Mouse (Mus musculus): ENCODE measurements around the gene Parp16. TPM values are rescaled to one million over a fixed set of nuclear protein-coding genes. Genes with fewer than 3 reads are reported as not detected.
A peak's percentile ranks its signal among the peaks of the same experiment; 100 is the strongest.

Parp16 gene
- total RNA-seq, 2 experiments from 2014 or later: 3.7 to 4.6 TPM

DNA sequence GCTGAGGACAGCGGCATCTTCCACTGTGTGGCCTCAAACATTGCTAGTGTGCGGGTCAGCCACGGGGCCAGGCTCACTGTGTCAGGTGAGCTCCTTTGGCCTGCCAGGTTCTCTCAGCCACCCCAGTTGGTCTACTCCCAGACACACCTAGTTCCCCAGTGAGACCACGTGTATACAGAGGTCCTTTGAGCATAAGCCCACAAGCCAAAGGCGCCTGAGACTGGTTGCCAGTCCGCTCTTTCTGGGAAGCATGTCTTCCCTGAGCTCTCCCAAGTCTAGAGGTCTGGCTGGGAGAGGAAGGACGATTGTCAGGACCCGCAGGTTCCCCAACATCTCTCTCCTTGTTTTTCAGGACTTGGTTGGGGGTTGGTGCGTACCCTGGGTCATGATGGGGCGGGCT is 17.2 kb upstream of the Parp16 start:
- no peak for DNase-seq (ENCODE audit: extremely low spot score in 1 of 2, low spot score in 1 of 2)

GRCm38 (mm10) chr9:65178336-65179213 is 16.6 kb upstream of the Parp16 start:
- no peak for DNase-seq (ENCODE audit: extremely low spot score in 1 of 2, low spot score in 1 of 2)

- DNase-seq (ENCODE audit: extremely low spot score in 1 of 2, low spot score in 1 of 2): no peak
These were observed 15.1 kb upstream of the Parp16 start for GRCm38 (mm10) chr9:65179817-65180624.

- DNase-seq (ENCODE audit: extremely low spot score in 1 of 2, low spot score in 1 of 2): peak; percentile 76 to 87
These were observed 6.6 kb upstream of the Parp16 start for GRCm38 (mm10) chr9:65188599-65188998.

DNA sequence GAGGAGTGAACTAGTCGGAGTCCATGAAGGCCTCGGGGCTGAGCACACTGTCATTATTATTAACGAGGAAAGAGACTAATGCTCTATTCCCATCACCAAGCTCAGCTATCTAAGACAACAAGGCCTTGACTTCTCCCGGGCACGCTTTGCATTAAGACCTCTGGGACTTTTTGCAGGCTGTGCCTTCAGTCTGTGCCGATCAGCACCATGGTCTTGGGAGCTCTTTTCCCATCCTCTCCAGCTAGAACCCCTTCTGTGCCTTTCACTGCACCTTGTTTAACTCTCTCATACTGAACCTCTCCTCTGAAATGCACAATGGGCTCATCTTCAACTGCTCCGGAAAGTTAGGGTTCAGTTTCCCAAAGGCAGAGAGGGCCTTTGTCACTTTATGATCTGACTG is 4.8 kb upstream of the Parp16 start:
- DNase-seq (ENCODE audit: extremely low spot score in 1 of 2, low spot score in 1 of 2): no peak

- DNase-seq (ENCODE audit: extremely low spot score in 1 of 2, low spot score in 1 of 2): no peak
These were observed 3.8 kb upstream of the Parp16 start for GRCm38 (mm10) chr9:65191389-65191754.

GRCm38 (mm10) chr9:65191755-65192469 is 3.2 kb upstream of the Parp16 start:
- DNase-seq (ENCODE audit: extremely low spot score in 1 of 2, low spot score in 1 of 2): no peak

GRCm38 (mm10) chr9:65193214-65193613 is 1.9 kb upstream of the Parp16 start:
- no peak for DNase-seq (ENCODE audit: extremely low spot score in 1 of 2, low spot score in 1 of 2)

GRCm38 (mm10) chr9:65195621-65195981 is 448 bp downstream of the Parp16 start:
- no peak for DNase-seq (ENCODE audit: extremely low spot score in 1 of 2, low spot score in 1 of 2)

DNA sequence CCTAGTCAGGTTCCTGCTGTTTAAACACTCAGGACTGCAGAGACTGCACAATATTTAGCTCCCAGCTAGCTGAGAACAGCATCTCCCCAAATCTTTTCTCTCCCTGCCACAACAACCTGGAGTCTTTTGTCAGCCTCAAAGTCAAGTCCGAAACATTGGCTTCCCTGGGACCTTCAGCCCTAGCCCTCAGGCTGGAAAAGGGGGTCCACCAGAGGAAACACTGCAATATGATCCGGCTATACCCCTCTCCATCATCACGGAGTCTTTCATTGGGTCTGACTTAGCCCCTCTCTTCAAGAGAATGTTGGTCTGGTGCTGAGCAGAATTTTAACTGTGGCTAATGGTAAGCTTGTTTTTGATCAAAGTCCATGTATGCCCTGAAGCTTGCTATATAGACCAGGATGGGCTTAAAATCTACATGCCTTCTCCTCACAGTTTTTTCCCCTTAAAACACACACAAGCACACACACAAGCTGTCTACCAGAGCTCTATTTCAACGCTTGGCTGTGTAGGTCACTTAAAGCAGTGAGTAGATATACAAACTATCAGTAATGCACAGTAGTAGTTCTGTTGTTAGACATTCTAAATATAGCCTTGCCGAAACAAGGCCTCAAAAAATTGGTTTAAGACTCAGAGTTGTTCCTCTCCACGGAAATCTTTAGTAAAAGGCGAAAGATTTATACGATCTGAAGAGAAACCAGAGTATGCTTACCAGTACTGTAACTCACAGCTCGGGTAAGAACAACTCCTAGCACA is 1.0 kb downstream of the Parp16 start:
- DNase-seq (ENCODE audit: extremely low spot score in 1 of 2, low spot score in 1 of 2): no peak

DNA sequence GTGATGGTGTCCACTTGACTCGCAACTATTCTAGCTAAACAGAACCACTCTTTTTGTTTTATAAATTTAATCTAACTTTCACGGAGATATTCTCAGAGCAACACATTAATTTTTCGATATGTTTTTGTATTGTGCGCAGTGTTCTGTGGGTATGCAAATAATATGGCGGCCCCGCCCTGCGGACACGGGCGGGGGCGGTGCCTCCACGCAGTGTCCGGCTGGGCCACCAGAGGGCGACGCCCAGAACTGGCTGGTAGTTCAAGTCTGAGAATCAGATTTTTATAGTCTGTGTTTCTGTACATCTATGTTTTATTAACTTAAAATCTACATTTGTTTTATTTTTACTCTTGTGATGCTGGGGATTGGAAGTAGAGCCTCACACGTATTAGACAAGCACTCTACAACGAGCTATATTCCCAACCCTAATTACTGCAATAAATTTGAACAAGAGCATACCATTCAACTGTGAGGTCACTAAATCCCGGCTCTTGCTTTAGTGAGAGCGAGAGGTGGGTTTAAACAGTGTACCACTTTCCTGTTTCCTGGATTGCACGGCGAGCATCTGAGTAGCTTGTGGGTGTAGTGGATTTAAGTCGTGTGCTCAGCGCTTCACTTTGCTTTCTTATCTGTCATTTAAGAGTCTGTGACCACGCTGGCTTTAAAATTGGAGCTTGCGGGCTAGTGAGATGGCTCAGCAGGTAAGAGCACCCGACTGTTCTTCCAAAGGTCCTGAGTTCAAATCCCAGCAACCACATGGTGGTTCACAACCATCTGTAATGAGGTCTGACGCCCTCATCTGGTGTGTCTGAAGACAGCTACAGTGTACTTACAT is 1.8 kb downstream of the Parp16 start:
- peak; percentile 91 to 96 for DNase-seq (ENCODE audit: extremely low spot score in 1 of 2, low spot score in 1 of 2)

DNA sequence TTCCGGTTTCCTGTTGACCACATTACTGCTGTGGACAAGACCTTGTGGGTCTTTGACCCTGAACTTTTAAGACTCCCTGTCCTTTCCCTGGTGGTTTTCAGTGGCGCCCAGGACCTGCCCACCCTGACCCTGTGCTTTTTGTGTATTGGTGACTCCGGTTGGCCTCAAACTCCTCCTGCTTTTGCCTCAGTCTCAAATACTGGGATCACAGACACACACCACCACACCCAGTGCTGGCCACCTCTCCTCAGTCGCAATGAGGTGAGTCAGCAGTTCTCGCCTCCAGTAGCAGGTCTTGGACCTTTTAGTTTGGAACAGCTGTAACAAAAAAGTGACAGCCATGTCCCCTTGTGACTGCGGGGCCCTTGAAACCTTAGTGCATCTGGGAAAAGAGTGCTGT is 2.7 kb downstream of the Parp16 start:
- no peak for DNase-seq (ENCODE audit: extremely low spot score in 1 of 2, low spot score in 1 of 2)

DNA sequence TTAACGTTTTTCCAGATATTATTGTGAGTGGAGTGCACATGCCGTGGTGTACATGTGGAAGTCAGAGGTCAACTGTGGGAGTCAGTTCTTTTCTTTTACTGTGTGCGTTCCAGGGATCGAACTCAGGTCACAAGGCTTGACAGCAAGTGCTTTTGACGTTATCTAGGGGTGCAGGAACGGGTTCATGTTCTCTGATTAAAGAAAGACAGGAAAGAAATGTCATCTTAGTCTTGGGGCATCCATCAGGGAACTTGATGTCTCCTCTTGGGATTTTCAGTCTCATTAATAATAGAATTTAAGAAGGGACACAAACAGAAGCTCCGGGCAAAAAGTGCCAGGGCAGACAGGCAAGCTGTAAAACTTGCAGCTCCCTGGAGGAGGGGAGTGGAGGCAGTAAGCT is 4.6 kb downstream of the Parp16 start:
- no peak for DNase-seq (ENCODE audit: extremely low spot score in 1 of 2, low spot score in 1 of 2)

GRCm38 (mm10) chr9:65200606-65201005 is 5.5 kb downstream of the Parp16 start:
- no peak for DNase-seq (ENCODE audit: extremely low spot score in 1 of 2, low spot score in 1 of 2)

- DNase-seq (ENCODE audit: extremely low spot score in 1 of 2, low spot score in 1 of 2): no peak
These were observed 5.8 kb downstream of the Parp16 start for GRCm38 (mm10) chr9:65201021-65201380.

GRCm38 (mm10) chr9:65201381-65202164 is 6.4 kb downstream of the Parp16 start:
- DNase-seq (ENCODE audit: extremely low spot score in 1 of 2, low spot score in 1 of 2): peak; percentile 55 to 79

- no peak for DNase-seq (ENCODE audit: extremely low spot score in 1 of 2, low spot score in 1 of 2)
These were observed 7.1 kb downstream of the Parp16 start for GRCm38 (mm10) chr9:65202165-65202754.

- no peak for DNase-seq (ENCODE audit: extremely low spot score in 1 of 2, low spot score in 1 of 2)
These were observed 10.1 kb downstream of the Parp16 start for GRCm38 (mm10) chr9:65205049-65205815.
